13 mouse cellular contexts compared by ENCODE assay signal in the genomic region with DNA sequence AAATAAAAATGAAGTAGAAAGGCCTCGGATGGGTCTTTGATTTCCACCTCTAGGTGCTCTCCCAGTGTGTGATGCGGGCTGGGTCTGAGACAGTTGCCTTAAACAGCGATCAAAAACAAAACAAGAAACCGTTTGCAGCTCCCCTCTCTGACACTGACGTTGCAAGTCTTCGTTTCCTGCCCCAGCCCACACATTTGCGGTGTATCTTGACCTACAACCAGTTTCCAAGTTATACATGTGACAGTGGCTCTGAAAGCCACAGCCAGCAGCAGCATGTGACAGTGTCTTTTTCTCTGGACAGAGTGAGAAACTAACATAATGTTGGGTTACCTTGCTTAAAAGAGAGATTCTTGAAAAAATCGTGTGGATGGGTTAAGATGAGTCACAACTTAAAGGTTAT. TPM values are rescaled to one million over a fixed set of nuclear protein-coding genes. Genes with fewer than 3 reads are reported as not detected.
DNase-seq lines count a peak whose midpoint lies in the region; ATAC-seq and TF ChIP-seq lines count a peak whose summit lies in the region.
"Had no signal": no experiment of that assay in that cellular context is flagged by ENCODE, and none has a peak within 500 bp of the region (broad histone marks: within the 10 kb centered on the region; RNA-seq: fewer than 3 reads in every experiment).

No protein-coding gene starts in this region.

- peak overlapping the region; percentile 99 for H3K27ac ChIP-seq in thymus, adult 2 months (ENCODE audit: control insufficient read depth, insufficient read depth, low read length)
- H3K27ac ChIP-seq in forebrain, embryonic 16.5 days (ENCODE audit: low read length): no peak overlapping the region
- H3K27ac ChIP-seq: limb, embryonic 13.5 days had no signal

- no peak for TF ChIP-seq POLR2A in thymus, adult 2 months (IDR thresholded peaks at IDR 0.05; ENCODE audit: control insufficient read depth, extremely low read depth, insufficient read depth, low read length, poor library complexity)

- DNase-seq in CD4-positive, CD25-positive, alpha-beta regulatory T cell, adult 2 months (ENCODE audit: low read depth, low spot score): peak; percentile 87
- peak; percentile 29 to 40 for DNase-seq in lung, postnatal 4 days
- DNase-seq in thymus, adult 2 months: peak; percentile 78
- DNase-seq in right cerebral cortex, postnatal 25 days: no peak
- DNase-seq: gastrocnemius, postnatal 14 days; kidney, adult 18-20 months had no signal

- no peak overlapping the region for H3K4me3 ChIP-seq in thymus, adult 2 months (ENCODE audit: control insufficient read depth, insufficient read depth, low read length)
- no peak overlapping the region for H3K4me3 ChIP-seq in forebrain, embryonic 16.5 days (replicated peaks; ENCODE audit: low read length)
- H3K4me3 ChIP-seq: limb, embryonic 13.5 days had no signal

- ATAC-seq in activated CD4-positive, CD25-positive, alpha-beta regulatory T cell, adult 4 months: peak; percentile 63
- no peak for ATAC-seq in frontal cortex, adult (ENCODE audit: low TSS enrichment)
- no peak for ATAC-seq in forebrain, embryonic 16.5 days
- ATAC-seq: Patski had no signal

- H3K27me3 ChIP-seq in thymus, adult 2 months (ENCODE audit: control insufficient read depth, insufficient read depth, low read length): no peaks in the 10 kb centered on the region
- 0 out of 2 replicates have a peak, but pooled peaks cover 2% of the 10 kb centered on the region for H3K27me3 ChIP-seq in forebrain, embryonic 16.5 days (replicated peaks; ENCODE audit: control insufficient read depth, insufficient read depth, low read length)
- H3K27me3 ChIP-seq: Patski had no signal

- no peak for TF ChIP-seq CTCF in thymus, adult 2 months (IDR thresholded peaks at IDR 0.05; ENCODE audit: borderline replicate concordance, control insufficient read depth, extremely low read depth, insufficient read depth, low read length, poor library complexity)

- H3K4me1 ChIP-seq in thymus, adult 2 months (replicated peaks; ENCODE audit: control insufficient read depth, insufficient read depth, low read length): peaks cover 27% of the 10 kb centered on the region
- H3K4me1 ChIP-seq in forebrain, embryonic 16.5 days (replicated peaks; ENCODE audit: control insufficient read depth, insufficient read depth, low read length): peaks cover 14% of the 10 kb centered on the region

- H3K9me3 ChIP-seq in forebrain, embryonic 16.5 days (ENCODE audit: control insufficient read depth, low read length): no peaks in the 10 kb centered on the region
- H3K9me3 ChIP-seq: limb, embryonic 13.5 days had no signal

- H3K9ac ChIP-seq in forebrain, embryonic 16.5 days (replicated peaks; ENCODE audit: low read depth, low read length): no peak overlapping the region
- H3K9ac ChIP-seq: limb, embryonic 13.5 days had no signal

- H3K36me3 ChIP-seq in thymus, adult 2 months (ENCODE audit: control insufficient read depth, insufficient read depth, low read length): no peaks in the 10 kb centered on the region
- H3K36me3 ChIP-seq in forebrain, embryonic 16.5 days (ENCODE audit: control insufficient read depth, insufficient read depth): no peaks in the 10 kb centered on the region
- H3K36me3 ChIP-seq: limb, embryonic 13.5 days had no signal

- WGBS in thymus, adult 2 months: 3% methylated on average over 8 of the region's 8 CpGs
- 83% methylated on average over 8 of the region's 8 CpGs for WGBS in forebrain, embryonic 16.5 days

- no peak overlapping the region for H3K4me2 ChIP-seq in forebrain, embryonic 16.5 days (ENCODE audit: low read length)
- H3K4me2 ChIP-seq: limb, embryonic 13.5 days; midbrain, embryonic 11.5 days had no signal

RNA-seq across cellular contexts. Expression of gene Rab19, which starts 1.2 kb away (rescaled TPM):
- polyA plus RNA-seq in activated CD4-positive, CD25-positive, alpha-beta regulatory T cell, adult 4 months (2017; shearing (Covaris generic)): 10 to 100 TPM; 64.0 to 72.1 TPM
- 9.8 and 13.2 TPM in 2 replicates for polyA plus RNA-seq in thymus, adult 2 months (2012; rRNA removed)
- polyA plus RNA-seq in forebrain, embryonic 16.5 days (2015; fragmentation: Nextera tagmentation; extraction: Ambion mirVana): 0.20 and 0.30 TPM in 2 replicates
- polyA plus RNA-seq: cortical plate, adult 2 months had no signal

RNA-seq across cellular contexts. Expression of gene Slc37a3, which starts 2.3 kb away (rescaled TPM):
- 10 to 100 TPM; 41.2 to 43.6 TPM for polyA plus RNA-seq in activated CD4-positive, CD25-positive, alpha-beta regulatory T cell, adult 4 months (2017; shearing (Covaris generic))
- polyA plus RNA-seq in thymus, adult 2 months (2012; rRNA removed): 28.6 and 30.8 TPM in 2 replicates
- polyA plus RNA-seq in forebrain, embryonic 16.5 days (2015; fragmentation: Nextera tagmentation; extraction: Ambion mirVana): 69.3 and 76.8 TPM in 2 replicates

RNA-seq across cellular contexts. Expression of gene Mkrn1, which starts 40.5 kb away (rescaled TPM):
- polyA plus RNA-seq in activated CD4-positive, CD25-positive, alpha-beta regulatory T cell, adult 4 months (2017; shearing (Covaris generic)): 10 to 100 TPM; 58.4 to 63.4 TPM
- 44.3 and 45.8 TPM in 2 replicates for polyA plus RNA-seq in thymus, adult 2 months (2012; rRNA removed)
- 240 and 244 TPM in 2 replicates for polyA plus RNA-seq in forebrain, embryonic 16.5 days (2015; fragmentation: Nextera tagmentation; extraction: Ambion mirVana)
